Mouse (Mus musculus) effector memory CD4-positive, alpha-beta T cell, adult 5 months (primary cell): Measurements from ENCODE around the gene BC055324. TPM values are rescaled to one million over a fixed set of nuclear protein-coding genes. Genes with fewer than 3 reads are reported as not detected.

Source experiments
- polyA plus RNA-seq: library from polyadenylated mRNA; unstranded; fragments of 100-300 nt; shearing (Covaris generic); gene quantifications from one replicate; pipeline ENCODE4 v1.2.1, GENCODE M21; 2017

BC055324 gene
- 4.9 TPM for polyA plus RNA-seq

GRCm38 (mm10) chr1:163994721-163995608 lies at the start of gene BC055324, which contains the start of gene Mettl18:
Gene BC055324, minus strand, starts transcription at chr1:163994796.
Gene Mettl18, plus strand, starts transcription at chr1:163994889.

GRCm38 (mm10) chr1:163928846-163929245 lies 65.8 kb downstream of the BC055324 start, which contains the start of gene Scyl3:
Gene Scyl3, plus strand, starts transcription at chr1:163929100.

Other genes starting within 250 kb of the BC055324 start
- 3.7 TPM for gene Kifap3, start 215.2 kb downstream of the BC055324 start, polyA plus RNA-seq
- 36.5 TPM for gene Scyl3, start 65.7 kb downstream of the BC055324 start, polyA plus RNA-seq
- 4.7 TPM for gene Mettl18, start 93 bp upstream of the BC055324 start, polyA plus RNA-seq
- gene Sele, start 53.4 kb upstream of the BC055324 start, polyA plus RNA-seq: not detected
- 14.6 TPM for gene Sell, start 67.2 kb upstream of the BC055324 start, polyA plus RNA-seq
- not detected for gene Selp, start 120.5 kb upstream of the BC055324 start, polyA plus RNA-seq
- not detected for gene F5, start 157.0 kb upstream of the BC055324 start, polyA plus RNA-seq